In the genomic region with DNA sequence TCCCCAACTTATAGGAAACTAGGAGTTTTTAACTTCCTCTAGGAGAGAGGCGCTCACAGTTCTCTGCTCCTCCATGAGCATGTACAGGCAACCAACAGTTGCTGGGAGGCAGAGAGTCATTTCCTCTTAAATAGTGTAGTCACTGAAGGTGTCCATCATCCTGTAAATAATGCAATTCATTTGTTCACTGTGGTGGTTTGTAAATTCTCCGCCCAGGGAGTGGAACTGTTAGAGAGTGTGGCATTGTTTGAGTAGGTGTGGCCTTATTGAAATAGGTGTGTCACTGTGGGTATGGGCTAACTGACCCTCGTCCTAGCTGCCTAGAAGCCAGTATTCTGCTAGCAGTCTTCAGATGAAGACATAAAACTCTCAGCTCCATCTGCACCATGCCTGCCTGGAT, we compare ENCODE assay signal across 17 mouse cellular contexts.
"Had no signal": no experiment of that assay in that cellular context is flagged by ENCODE, and none has a peak within 500 bp of the region (broad histone marks: within the 10 kb centered on the region; RNA-seq: fewer than 3 reads in every experiment).

No protein-coding gene starts in this region.

- H3K4me3 ChIP-seq: midbrain, embryonic 10.5 days; midbrain, embryonic 12.5 days; myocyte; neural tube, embryonic 12.5 days; stomach, embryonic 15.5 days had no signal

- H3K27ac ChIP-seq: midbrain, embryonic 10.5 days; midbrain, embryonic 12.5 days; neural tube, embryonic 12.5 days; stomach, embryonic 15.5 days had no signal

- ATAC-seq: midbrain, embryonic 16.5 days had no signal

- H3K36me3 ChIP-seq: midbrain, embryonic 10.5 days; midbrain, embryonic 12.5 days; neural tube, embryonic 12.5 days; stomach, embryonic 15.5 days had no signal

- H3K27me3 ChIP-seq: midbrain, embryonic 12.5 days; neural tube, embryonic 12.5 days; stomach, embryonic 15.5 days had no signal

- H3K4me1 ChIP-seq: midbrain, embryonic 10.5 days; midbrain, embryonic 12.5 days; neural tube, embryonic 12.5 days; stomach, embryonic 15.5 days had no signal

- H3K9me3 ChIP-seq: midbrain, embryonic 10.5 days; midbrain, embryonic 12.5 days; neural tube, embryonic 12.5 days; stomach, embryonic 15.5 days had no signal

- DNase-seq: lung, adult 18-20 months; lung, embryonic 14.5 days; lung, postnatal 10 days; lung, postnatal 4 days; midbrain, embryonic 14.5 days; right cerebral cortex, postnatal 14 days; right cerebral cortex, postnatal 4 days; spleen, adult 18-20 months; thymus, adult 18-20 months; thymus, postnatal 14 days; thymus, postnatal 4 days had no signal

- H3K4me2 ChIP-seq: lung, embryonic 14.5 days; midbrain, embryonic 12.5 days; neural tube, embryonic 12.5 days; stomach, embryonic 15.5 days had no signal

- H3K9ac ChIP-seq: lung, embryonic 14.5 days; midbrain, embryonic 12.5 days; neural tube, embryonic 12.5 days; stomach, embryonic 15.5 days had no signal
